Mouse (Mus musculus) brain, embryonic 14.5 days (tissue): ENCODE measurements around the gene Sbk2.

Experiments used
- CTCF ChIP-seq: fragments of 200-500 bp; IDR thresholded peaks from 2 replicates; pipeline ENCODE4 v1.5.1; 2012; ENCODE audit warnings: inconsistent platforms, mild to moderate bottlenecking, moderate library complexity, borderline replicate concordance; ENCODE audit not compliant: insufficient read depth, insufficient read length; ENCODE audit errors: extremely low read depth
- POLR2A ChIP-seq: fragments of 200-500 bp; IDR thresholded peaks from 2 replicates; pipeline ENCODE4 v1.6.1; 2012; ENCODE audit warnings: mild to moderate bottlenecking, inconsistent platforms, borderline replicate concordance; ENCODE audit not compliant: poor library complexity, insufficient read depth, insufficient read length, severe bottlenecking; ENCODE audit errors: extremely low read depth

- TF ChIP-seq POLR2A (no peak), CTCF (peak; percentile 84)
Measured at GRCm38 (mm10) chr7:4938456-4938855, 25.8 kb downstream of the Sbk2 start.
